Comparison of ENCODE assay signal across 8 mouse cellular contexts in genomic region chr5:75933521-75934044, GRCm38 (mm10). TPM values are rescaled to one million over a fixed set of nuclear protein-coding genes. Genes with fewer than 3 reads are reported as not detected.
DNase-seq lines count a peak whose midpoint lies in the region; TF ChIP-seq lines count a peak whose summit lies in the region.
"Had no signal": no experiment of that assay in that cellular context is flagged by ENCODE, and none has a peak within 500 bp of the region (broad histone marks: within the 10 kb centered on the region; RNA-seq: fewer than 3 reads in every experiment).

No protein-coding gene starts in this region.

- no peak for TF ChIP-seq POLR2A in ES-Bruce4 (IDR thresholded peaks at IDR 0.05; ENCODE audit: insufficient read depth, low read length)

- no peak for TF ChIP-seq EP300 in ES-Bruce4 (IDR thresholded peaks at IDR 0.05; ENCODE audit: insufficient read depth, low read depth, low read length)

- TF ChIP-seq CTCF in ES-Bruce4 (IDR thresholded peaks at IDR 0.05; ENCODE audit: low read depth, low read length) = no peak

- H3K9ac ChIP-seq in ES-Bruce4 (ENCODE audit: low read depth, poor library complexity, severe bottlenecking) = no peak overlapping the region

- DNase-seq in adrenal gland, adult (ENCODE audit: inconsistent age in 2 of 2, low spot score in 1 of 2) = peak; percentile 80 to 86
- peak; percentile 93 to 95 for DNase-seq in heart, adult 18-20 months
- peak; percentile 87 for DNase-seq in kidney, postnatal 14 days
- peak; percentile 92 for DNase-seq in lung, postnatal 36 days
- DNase-seq in testis, postnatal 14 days (ENCODE audit: low spot score) = peak; percentile 18
- DNase-seq in cerebellum, postnatal 14 days = no peak

- H3K27me3 ChIP-seq in ES-Bruce4 (ENCODE audit: control insufficient read depth, insufficient read depth, low read length, poor library complexity, severe bottlenecking) = no peaks in the 10 kb centered on the region

- H3K4me3 ChIP-seq in ES-Bruce4 (ENCODE audit: low read depth, low read length) = peak overlapping the region; percentile 13; the same call in 1 of the 2 replicates
- H3K4me3 ChIP-seq: myocyte had no signal

- no peaks in the 10 kb centered on the region for H3K4me1 ChIP-seq in ES-Bruce4 (ENCODE audit: control insufficient read depth, insufficient read depth, low read length)

- no peaks in the 10 kb centered on the region for H3K36me3 ChIP-seq in ES-Bruce4 (ENCODE audit: control insufficient read depth, insufficient read depth, low read length, poor library complexity, severe bottlenecking)

- no peak overlapping the region for H3K27ac ChIP-seq in ES-Bruce4 (ENCODE audit: insufficient read depth, low read length)

- H3K9me3 ChIP-seq in ES-Bruce4 (replicated peaks; ENCODE audit: control insufficient read depth, insufficient read depth, low read length, poor library complexity, severe bottlenecking) = no peaks in the 10 kb centered on the region

RNA-seq across cellular contexts. Expression of gene Kdr, which starts 44.7 kb away (rescaled TPM):
- polyA plus RNA-seq in ES-Bruce4 (2011; ENCODE audit: insufficient read depth, insufficient read length, low read depth, missing spikeins) = 0.46 and 0.52 TPM in 2 replicates
- 10 to 100 TPM; 48.5 to 69.9 TPM for total RNA-seq in heart, adult 18-20 months (2021)
- polyA plus RNA-seq: myocyte had no signal

Comparison
In these comparisons a context has a peak if more than half of its experiments do, and no peak if none do; other contexts are left out.
1. DNase-seq: peak in adrenal gland, adult (2 of 2), heart, adult 18-20 months (2 of 2), kidney, postnatal 14 days (single experiment), lung, postnatal 36 days (single experiment) and testis, postnatal 14 days (single experiment); none in cerebellum, postnatal 14 days (0 of 2).